Mouse (Mus musculus): ENCODE data around the gene Rab40c.

- TF ChIP-seq POLR2A (IDR thresholded peaks at IDR 0.05; ENCODE audit: borderline replicate concordance, insufficient read depth, low read length) (no peak), CTCF (IDR thresholded peaks at IDR 0.05; ENCODE audit: borderline replicate concordance, insufficient read depth, low read depth, low read length) (no peak)
Measured at GRCm38 (mm10) chr17:25895415-25895814, 24.1 kb downstream of the Rab40c start.
